Mouse (Mus musculus) gastrocnemius, postnatal 36 days (tissue): Measurements from ENCODE around the gene Ttll6. TPM values are rescaled to one million over a fixed set of nuclear protein-coding genes. Genes with fewer than 3 reads are reported as not detected.

Experiments
- DNase-seq, 2 experiments: peaks; one replicate each; pipeline ENCODE4 v3.0.0; 2022
- intact Hi-C: fragments of 180-260 bp; cut with DNase I; formaldehyde crosslinking; loops from one replicate; pipeline ENCODE4 v1.15.1; 2025
- total RNA-seq, 2 experiments: library from RNA; stranded (reverse); gene quantifications; 2 replicates each; pipeline ENCODE4 v1.2.3; 2021

Gene Ttll6
- total RNA-seq, 2 experiments from 2014 or later, result not detected

GRCm38 (mm10) chr11:96193521-96194400 is 60.2 kb downstream of the Ttll6 start, which contains the start of gene Hoxb13:
Gene Hoxb13 (plus strand): TSS chr11:96194316.
- intact Hi-C loops, result no loop called here
- no peak for DNase-seq

- no peak for DNase-seq
- intact Hi-C loops, result no loop called here
These were observed 60.8 kb downstream of the Ttll6 start for GRCm38 (mm10) chr11:96194401-96194710.

- DNase-seq, result no peak
- intact Hi-C loops, result no loop called here
These were observed 61.5 kb downstream of the Ttll6 start for GRCm38 (mm10) chr11:96194961-96195640.

GRCm38 (mm10) chr11:96195769-96196280 is 62.2 kb downstream of the Ttll6 start:
- intact Hi-C loops, result no loop called here
- DNase-seq, result no peak

- intact Hi-C loops, result no loop called here
- no peak for DNase-seq
These were observed 65.1 kb downstream of the Ttll6 start for GRCm38 (mm10) chr11:96198642-96199041.

GRCm38 (mm10) chr11:96199181-96200086 is 65.8 kb downstream of the Ttll6 start:
- DNase-seq, result no peak
- intact Hi-C loops, result loop anchor here (5.0 to 10.0 kb wide), 2 partner anchors 195 to 948 kb away; partner anchors contain the start of gene Igf2bp1

GRCm38 (mm10) chr11:96200183-96200655 is 66.6 kb downstream of the Ttll6 start:
- intact Hi-C loops, result loop anchor here (5.0 to 10.0 kb wide), 2 partner anchors 195 to 947 kb away; partner anchors contain the start of gene Igf2bp1

GRCm38 (mm10) chr11:96201741-96202140 is 68.2 kb downstream of the Ttll6 start:
- DNase-seq, result no peak
- intact Hi-C loops, result loop anchor here (5.0 to 10.0 kb wide), 2 partner anchors 197 to 946 kb away; partner anchors contain the start of gene Igf2bp1

More at GRCm38 (mm10) chr11:96200183-96200655, 66.6 kb downstream of the Ttll6 start:
- DNase-seq, result no peak

- no peak for DNase-seq
- intact Hi-C loops, result loop anchor here (5.0 to 10.0 kb wide), 2 partner anchors 198 to 945 kb away; partner anchors contain the start of gene Igf2bp1
These were observed 69.0 kb downstream of the Ttll6 start for GRCm38 (mm10) chr11:96202401-96203081.

- no peak for DNase-seq
- intact Hi-C loops, result loop anchor here (5.0 to 10.0 kb wide), 2 partner anchors 198 to 944 kb away; partner anchors contain the start of gene Igf2bp1
These were observed 69.7 kb downstream of the Ttll6 start for GRCm38 (mm10) chr11:96203182-96203788.

- DNase-seq, result no peak
- intact Hi-C loops, result loop anchor here (5.0 to 10.0 kb wide), 2 partner anchors 199 to 944 kb away; partner anchors contain the start of gene Igf2bp1
These were observed 70.2 kb downstream of the Ttll6 start for GRCm38 (mm10) chr11:96203789-96204186.

GRCm38 (mm10) chr11:96204351-96204750 is 70.8 kb downstream of the Ttll6 start:
- no peak for DNase-seq
- intact Hi-C loops, result loop anchor here (5.0 to 10.0 kb wide), 2 partner anchors 200 to 943 kb away; partner anchors contain the start of gene Igf2bp1

GRCm38 (mm10) chr11:96205426-96206131 is 72.0 kb downstream of the Ttll6 start:
- no peak for DNase-seq
- intact Hi-C loops, result loop anchor here (10.0 kb wide), 1 partner anchor 201 kb away; the partner anchor contains the start of gene Igf2bp1

Other genes with a start within 250 kb of the Ttll6 start
- not detected for gene B4galnt2, start 218.9 kb upstream of the Ttll6 start, total RNA-seq
- not detected for gene Igf2bp1, start 127.8 kb upstream of the Ttll6 start, total RNA-seq
- not detected for gene Gip, start 109.2 kb upstream of the Ttll6 start, total RNA-seq
- 10 to 100 TPM; 26.5 to 30.1 TPM for gene Snf8, start 98.9 kb upstream of the Ttll6 start, total RNA-seq
- gene Ube2z, start 68.4 kb upstream of the Ttll6 start, total RNA-seq, result 10 to 100 TPM; 14.5 to 15.4 TPM
- 1,000 to 10,000 TPM; 1,399 to 1,465 TPM for gene Atp5g1, start 58.1 kb upstream of the Ttll6 start, total RNA-seq
- gene Calcoco2, start 21.8 kb upstream of the Ttll6 start, total RNA-seq, result not detected
- not detected for gene Hoxb13, start 60.5 kb downstream of the Ttll6 start, total RNA-seq
- under 1 TPM in 1 of 2 experiments, not detected in 1; 0.10 TPM for gene Hoxb9, start 137.7 kb downstream of the Ttll6 start, total RNA-seq
- gene Hoxb8, start 148.1 kb downstream of the Ttll6 start, total RNA-seq, result under 1 TPM; 0.15 TPM
- under 1 TPM; 0.39 to 0.41 TPM for gene Hoxb7, start 152.8 kb downstream of the Ttll6 start, total RNA-seq
- under 1 TPM; 0.38 to 0.54 TPM for gene Hoxb6, start 158.7 kb downstream of the Ttll6 start, total RNA-seq
- gene Hoxb5, start 169.6 kb downstream of the Ttll6 start, total RNA-seq, result under 1 TPM; 0.52 to 0.61 TPM
- gene Hoxb4, start 184.5 kb downstream of the Ttll6 start, total RNA-seq, result under 1 TPM; 0.23 to 0.54 TPM
- under 1 TPM; 0.38 to 0.54 TPM for gene Hoxb3, start 189.5 kb downstream of the Ttll6 start, total RNA-seq
- under 1 TPM in 1 of 2 experiments, not detected in 1; 0.12 TPM for gene Hoxb2, start 216.7 kb downstream of the Ttll6 start, total RNA-seq
- gene Hoxb1, start 232.0 kb downstream of the Ttll6 start, total RNA-seq, result not detected